23 mouse cellular contexts compared by ENCODE assay signal in the genomic region with DNA sequence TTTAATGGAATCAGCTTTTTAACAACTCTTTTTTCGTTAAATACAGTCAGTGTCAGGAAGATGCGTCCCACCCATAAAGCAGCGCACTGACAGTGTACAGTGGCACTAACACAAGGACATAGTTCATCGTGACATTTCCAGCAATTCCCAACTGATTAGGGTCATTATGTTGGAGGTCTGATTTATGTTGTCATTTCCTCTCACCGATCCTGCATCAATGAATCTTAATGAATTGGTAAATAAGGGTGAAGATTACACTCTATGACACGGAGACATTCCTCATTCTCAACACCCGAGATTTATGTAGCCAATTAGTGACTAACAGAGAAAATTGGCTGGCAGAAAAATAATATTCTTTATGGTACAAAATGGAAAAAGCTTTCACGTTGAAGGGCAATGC.
DNase-seq lines count a peak whose midpoint lies in the region; ATAC-seq lines count a peak whose summit lies in the region.
"Had no signal": no experiment of that assay in that cellular context is flagged by ENCODE, and none has a peak within 500 bp of the region (broad histone marks: within the 10 kb centered on the region; RNA-seq: fewer than 3 reads in every experiment).

No protein-coding gene starts in this region.

- H3K36me3 ChIP-seq in hindbrain, embryonic 12.5 days, result no peaks in the 10 kb centered on the region
- H3K36me3 ChIP-seq in hindbrain, embryonic 10.5 days, result no peaks in the 10 kb centered on the region
- no peaks in the 10 kb centered on the region for H3K36me3 ChIP-seq in forebrain, embryonic 14.5 days (ENCODE audit: control insufficient read depth, insufficient read depth, low read length)
- no peaks in the 10 kb centered on the region for H3K36me3 ChIP-seq in neural tube, embryonic 12.5 days
- H3K36me3 ChIP-seq: heart, embryonic 15.5 days had no signal

- peaks cover 31% of the 10 kb centered on the region for H3K4me1 ChIP-seq in hindbrain, embryonic 12.5 days
- peaks cover 42% of the 10 kb centered on the region for H3K4me1 ChIP-seq in hindbrain, embryonic 10.5 days (replicated peaks)
- peaks cover 24% of the 10 kb centered on the region for H3K4me1 ChIP-seq in forebrain, embryonic 14.5 days (ENCODE audit: control insufficient read depth, insufficient read depth, low read length)
- peaks cover 24% of the 10 kb centered on the region for H3K4me1 ChIP-seq in neural tube, embryonic 12.5 days

- no peaks in the 10 kb centered on the region for H3K27me3 ChIP-seq in hindbrain, embryonic 12.5 days
- no peaks in the 10 kb centered on the region for H3K27me3 ChIP-seq in hindbrain, embryonic 10.5 days (ENCODE audit: insufficient read depth, poor library complexity, severe bottlenecking)
- no peaks in the 10 kb centered on the region for H3K27me3 ChIP-seq in forebrain, embryonic 14.5 days (replicated peaks; ENCODE audit: control insufficient read depth, insufficient read depth, low read length)
- no peaks in the 10 kb centered on the region for H3K27me3 ChIP-seq in neural tube, embryonic 12.5 days (replicated peaks)
- H3K27me3 ChIP-seq: heart, embryonic 15.5 days had no signal

- DNase-seq in hindbrain, embryonic 10.5 days (ENCODE audit: low spot score), result no peak
- DNase-seq in Muller cell, postnatal 12 days (ENCODE audit: inconsistent ontology term), result peak; percentile 60
- DNase-seq in forebrain, embryonic 14.5 days (ENCODE audit: low spot score), result peak; percentile 41
- no peak for DNase-seq in frontal cortex, postnatal 36 days (ENCODE audit: low spot score in 2 of 2)
- DNase-seq in lung, postnatal 10 days, result no peak
- no peak for DNase-seq in kidney, adult 11 months
- DNase-seq: adrenal gland, postnatal 36 days; cerebellum, adult 18-20 months; cerebellum, postnatal 25 days; gastrocnemius, postnatal 14 days; heart, adult 2 months; kidney, adult 8-10 months; kidney, postnatal 4 days; layer of hippocampus, adult 9-11 months; left cerebral cortex, postnatal 4 days; liver; lung, postnatal 14 days; thymus, adult 2 months had no signal

- no peak overlapping the region for H3K4me2 ChIP-seq in hindbrain, embryonic 12.5 days (replicated peaks)
- no peak overlapping the region for H3K4me2 ChIP-seq in forebrain, embryonic 14.5 days (ENCODE audit: low read length)
- H3K4me2 ChIP-seq in neural tube, embryonic 12.5 days (replicated peaks), result no peak overlapping the region
- H3K4me2 ChIP-seq: heart, embryonic 15.5 days had no signal

- ATAC-seq in hindbrain, embryonic 12.5 days (ENCODE audit: low FRiP score), result peak; percentile 68
- ATAC-seq in forebrain, embryonic 14.5 days, result no peak
- ATAC-seq in neural tube, embryonic 12.5 days (ENCODE audit: low FRiP score, low read depth), result peak; percentile 79; the same call in 1 of the 2 replicates
- ATAC-seq: activated CD4-positive, CD25-positive, alpha-beta regulatory T cell, adult 4 months had no signal

- no peaks in the 10 kb centered on the region for H3K9me3 ChIP-seq in hindbrain, embryonic 12.5 days (replicated peaks)
- no peaks in the 10 kb centered on the region for H3K9me3 ChIP-seq in hindbrain, embryonic 10.5 days
- no peaks in the 10 kb centered on the region for H3K9me3 ChIP-seq in forebrain, embryonic 14.5 days (replicated peaks; ENCODE audit: control insufficient read depth, low read length)
- H3K9me3 ChIP-seq in neural tube, embryonic 12.5 days, result no peaks in the 10 kb centered on the region
- H3K9me3 ChIP-seq: heart, embryonic 15.5 days had no signal

- no peak overlapping the region for H3K27ac ChIP-seq in hindbrain, embryonic 12.5 days
- H3K27ac ChIP-seq in hindbrain, embryonic 10.5 days, result no peak overlapping the region
- no peak overlapping the region for H3K27ac ChIP-seq in forebrain, embryonic 14.5 days (ENCODE audit: low read depth, low read length)
- no peak overlapping the region for H3K27ac ChIP-seq in neural tube, embryonic 12.5 days
- H3K27ac ChIP-seq: heart, adult 2 months; heart, embryonic 15.5 days; left cerebral cortex, adult 2 months had no signal

- H3K9ac ChIP-seq in hindbrain, embryonic 12.5 days, result no peak overlapping the region
- no peak overlapping the region for H3K9ac ChIP-seq in forebrain, embryonic 14.5 days (ENCODE audit: low read length)
- H3K9ac ChIP-seq in neural tube, embryonic 12.5 days, result no peak overlapping the region
- H3K9ac ChIP-seq: heart, embryonic 15.5 days had no signal

- H3K4me3 ChIP-seq in hindbrain, embryonic 12.5 days, result no peak overlapping the region
- H3K4me3 ChIP-seq in hindbrain, embryonic 10.5 days, result no peak overlapping the region
- H3K4me3 ChIP-seq in forebrain, embryonic 14.5 days (ENCODE audit: low read depth, low read length), result no peak overlapping the region
- no peak overlapping the region for H3K4me3 ChIP-seq in neural tube, embryonic 12.5 days
- H3K4me3 ChIP-seq: heart, adult 2 months; heart, embryonic 15.5 days; left cerebral cortex, adult 2 months had no signal

- 50% methylated on average over 8 of the region's 8 CpGs for WGBS in hindbrain, embryonic 12.5 days
- 78% methylated on average over 8 of the region's 8 CpGs for WGBS in hindbrain, embryonic 10.5 days
- 19% methylated on average over 8 of the region's 8 CpGs for WGBS in forebrain, embryonic 14.5 days
- 28% methylated on average over 8 of the region's 8 CpGs for WGBS in neural tube, embryonic 12.5 days

Comparison
In these comparisons a context has a peak if more than half of its experiments do, and no peak if none do; other contexts are left out.
1. DNase-seq: peak in Muller cell, postnatal 12 days (single experiment) and forebrain, embryonic 14.5 days (single experiment); none in hindbrain, embryonic 10.5 days (single experiment), frontal cortex, postnatal 36 days (0 of 2), lung, postnatal 10 days (single experiment) and kidney, adult 11 months (single experiment).